Mouse (Mus musculus) kidney, postnatal 4 days (tissue): ENCODE results near the gene Olfr1408.

Source experiments
- DNase-seq, 2 experiments: peaks; one replicate each; pipeline ENCODE4 v3.0.0; 2021; ENCODE audit warnings: mixed read lengths in 2 of 2

Olfr1408 gene

DNA sequence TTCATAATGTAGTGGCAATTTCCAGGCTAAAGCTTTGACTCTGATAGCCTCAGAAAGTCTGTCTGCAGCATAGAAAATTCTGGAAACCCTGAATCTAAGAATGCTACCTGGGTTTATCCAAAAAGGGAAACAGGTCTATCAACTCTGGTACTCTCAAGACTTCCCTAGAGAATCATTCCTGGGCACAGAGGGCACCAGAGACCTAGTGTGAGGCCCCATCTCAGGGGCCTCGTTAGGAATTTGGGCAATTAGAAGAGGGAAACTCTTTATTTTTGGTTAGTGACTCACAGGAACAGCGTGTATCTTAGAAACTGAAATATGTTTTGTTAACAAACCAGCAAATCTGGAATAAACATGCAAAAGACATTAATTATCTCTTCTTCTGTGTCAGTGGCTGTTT is at the start of gene Olfr1408:
Olfr1408 (minus strand) TSS at position 101 of the 400 bp plus-strand sequence.
- no peak for DNase-seq

DNA sequence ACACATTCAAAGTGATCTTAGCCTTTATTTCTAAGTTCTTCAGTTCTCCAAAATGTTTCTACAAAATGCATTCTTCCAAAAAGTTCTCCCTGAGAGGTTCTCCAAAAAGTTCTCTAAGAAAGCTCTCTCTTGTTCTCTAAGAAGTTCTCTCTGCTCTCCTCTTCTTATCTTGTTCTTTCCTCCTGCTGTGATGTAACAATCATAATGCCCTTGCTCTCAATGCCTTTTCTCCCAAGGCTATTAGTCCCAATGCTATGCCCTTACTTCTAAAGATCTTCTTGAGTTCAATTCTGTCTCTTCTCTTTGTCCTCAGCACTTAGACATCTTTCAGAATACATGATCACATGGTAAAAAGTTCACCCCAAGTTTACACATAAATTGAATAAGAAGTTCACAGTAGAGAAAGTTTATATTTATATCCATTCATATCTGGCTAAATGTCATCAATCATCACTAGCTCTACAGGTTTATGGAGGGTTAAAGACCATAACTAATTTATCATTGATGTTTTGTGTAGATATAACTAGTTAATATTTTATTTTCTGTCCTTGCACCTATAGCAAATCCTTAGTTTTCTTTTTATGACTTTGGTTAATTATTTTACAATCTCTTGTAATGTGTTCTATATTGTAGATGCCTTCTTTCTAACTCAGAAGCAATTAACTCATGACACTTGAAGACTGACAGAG is 37.1 kb upstream of the Olfr1408 start:
- DNase-seq: no peak
